Comparison of ENCODE assay signal across 13 mouse cellular contexts in the genomic region with DNA sequence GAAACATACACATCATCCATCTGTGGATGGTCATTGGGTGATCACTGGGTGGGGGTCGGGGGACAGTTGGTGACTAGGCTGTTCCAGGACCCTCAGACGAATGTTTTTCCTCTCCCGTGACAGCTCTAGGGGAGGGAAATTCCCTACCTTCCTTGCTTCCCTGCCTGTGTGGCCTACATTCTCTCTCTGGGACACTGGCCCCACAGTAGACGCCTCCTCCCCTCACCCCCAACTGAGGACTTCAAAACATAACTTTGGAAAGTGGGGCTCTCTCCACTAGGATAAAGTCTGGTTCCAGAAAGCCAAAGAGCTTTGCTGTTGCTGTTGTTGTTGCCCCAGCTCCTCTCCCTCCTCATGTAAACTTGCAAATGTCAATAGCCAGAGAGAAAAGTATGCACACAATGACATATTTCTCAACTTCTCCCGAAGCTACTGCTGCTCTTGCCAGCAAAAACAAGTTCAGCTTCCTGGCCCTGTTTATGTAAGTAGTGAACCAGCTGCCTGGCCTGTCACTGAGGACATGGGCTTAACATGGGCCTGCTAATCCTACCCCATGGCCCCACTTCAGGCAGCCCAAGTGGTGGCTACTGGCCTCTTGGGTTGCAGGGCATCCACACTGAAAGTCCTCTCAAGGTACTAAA. TPM values are rescaled to one million over a fixed set of nuclear protein-coding genes. Genes with fewer than 3 reads are reported as not detected.
DNase-seq lines count a peak whose midpoint lies in the region; ATAC-seq lines count a peak whose summit lies in the region.
"Had no signal": no experiment of that assay in that cellular context is flagged by ENCODE, and none has a peak within 500 bp of the region (broad histone marks: within the 10 kb centered on the region; RNA-seq: fewer than 3 reads in every experiment).

No protein-coding gene starts in this region.

- peak overlapping the region; percentile 63; the same call in 1 of the 2 replicates for H3K27ac ChIP-seq in limb, embryonic 15.5 days
- no peak overlapping the region for H3K27ac ChIP-seq in limb, embryonic 10.5 days
- H3K27ac ChIP-seq in kidney, embryonic 15.5 days = peak overlapping the region; percentile 74
- H3K27ac ChIP-seq: heart, embryonic 13.5 days; liver, embryonic 13.5 days had no signal

- no peaks in the 10 kb centered on the region for H3K36me3 ChIP-seq in limb, embryonic 15.5 days
- no peaks in the 10 kb centered on the region for H3K36me3 ChIP-seq in limb, embryonic 10.5 days
- H3K36me3 ChIP-seq in kidney, embryonic 15.5 days = no peaks in the 10 kb centered on the region
- H3K36me3 ChIP-seq: heart, embryonic 13.5 days; liver, embryonic 13.5 days had no signal

- intact Hi-C loops in left cerebral cortex, postnatal 36 days (cut with DNase I) = no loop called here

- no peak overlapping the region for H3K4me3 ChIP-seq in limb, embryonic 15.5 days
- no peak overlapping the region for H3K4me3 ChIP-seq in limb, embryonic 10.5 days
- no peak overlapping the region for H3K4me3 ChIP-seq in kidney, embryonic 15.5 days (replicated peaks)
- H3K4me3 ChIP-seq: heart, embryonic 13.5 days; liver, embryonic 13.5 days had no signal

- H3K4me1 ChIP-seq in limb, embryonic 15.5 days = peaks cover 11% of the 10 kb centered on the region
- peaks cover 5% of the 10 kb centered on the region; the same call in 1 of the 2 replicates for H3K4me1 ChIP-seq in limb, embryonic 10.5 days
- peaks cover 28% of the 10 kb centered on the region for H3K4me1 ChIP-seq in kidney, embryonic 15.5 days

- 56% methylated on average over 5 of the region's 5 CpGs for WGBS in limb, embryonic 15.5 days
- 67% methylated on average over 5 of the region's 5 CpGs for WGBS in limb, embryonic 10.5 days
- 53% methylated on average over 5 of the region's 5 CpGs for WGBS in kidney, embryonic 15.5 days

- no peak overlapping the region for H3K9ac ChIP-seq in limb, embryonic 15.5 days
- no peak overlapping the region for H3K9ac ChIP-seq in kidney, embryonic 15.5 days
- H3K9ac ChIP-seq: heart, embryonic 13.5 days; liver, embryonic 13.5 days had no signal

- ATAC-seq in limb, embryonic 15.5 days (ENCODE audit: insufficient number of reproducible peaks, low FRiP score, low TSS enrichment, low read depth) = no peak
- ATAC-seq in kidney, embryonic 15.5 days (replicated peaks; ENCODE audit: low FRiP score) = no peak
- ATAC-seq in inflammation-experienced regulatory T-cells, adult 6 months = no peak

- no peak for DNase-seq in limb, embryonic 10.5 days (ENCODE audit: low spot score)
- DNase-seq in heart, adult 8-10 months (ENCODE audit: low spot score) = peak; percentile 56
- peak; percentile 71 for DNase-seq in lung, postnatal 36 days
- DNase-seq in testis, postnatal 10 days (ENCODE audit: low spot score) = no peak
- no peak for DNase-seq in left cerebral cortex, postnatal 36 days (ENCODE audit: low spot score in 2 of 2)
- DNase-seq: cerebellum, adult 8-10 months; liver, embryonic 13.5 days; retina, postnatal 1 day; thymus, postnatal 25 days had no signal

- no peaks in the 10 kb centered on the region for H3K27me3 ChIP-seq in limb, embryonic 15.5 days
- H3K27me3 ChIP-seq in limb, embryonic 10.5 days (ENCODE audit: low read depth, poor library complexity, severe bottlenecking) = no peaks in the 10 kb centered on the region
- H3K27me3 ChIP-seq in kidney, embryonic 15.5 days = no peaks in the 10 kb centered on the region

- no peaks in the 10 kb centered on the region for H3K9me3 ChIP-seq in limb, embryonic 15.5 days
- no peaks in the 10 kb centered on the region for H3K9me3 ChIP-seq in limb, embryonic 10.5 days (replicated peaks)
- no peaks in the 10 kb centered on the region for H3K9me3 ChIP-seq in kidney, embryonic 15.5 days (replicated peaks)
- H3K9me3 ChIP-seq: heart, embryonic 13.5 days; liver, embryonic 13.5 days had no signal

- no peak overlapping the region for H3K4me2 ChIP-seq in limb, embryonic 15.5 days
- H3K4me2 ChIP-seq in kidney, embryonic 15.5 days = no peak overlapping the region
- H3K4me2 ChIP-seq: heart, embryonic 13.5 days; liver, embryonic 13.5 days had no signal

RNA-seq across cellular contexts. Expression of gene Il6ra, which starts 14.0 kb away (rescaled TPM):
- 2.9 and 3.0 TPM in 2 replicates for polyA plus RNA-seq in limb, embryonic 15.5 days (2015; fragmentation: Nextera tagmentation; extraction: Ambion mirVana)
- 0.25 and 0.38 TPM in 2 replicates for polyA plus RNA-seq in limb, embryonic 10.5 days (2016; fragmentation: Nextera tagmentation; extraction: Ambion mirVana)
- 1 to 10 TPM; 2.8 to 4.3 (median 3.1) TPM for total RNA-seq in heart, adult 8-10 months (2022)
- polyA plus RNA-seq in kidney, embryonic 15.5 days (2015; fragmentation: Nextera tagmentation; extraction: Ambion mirVana) = 0.87 and 1.1 TPM in 2 replicates
- total RNA-seq in left cerebral cortex, postnatal 36 days (2021) = 1 to 10 TPM; 3.7 to 4.8 TPM
- 10 to 100 TPM in 2 of 3 experiments, 1 to 10 TPM in 1; 4.6 to 23.5 (median 19.0) TPM for polyA plus RNA-seq in inflammation-experienced regulatory T-cells, adult 6 months (2017; shearing (Covaris generic))

Comparison
In these comparisons a context has a peak if more than half of its experiments do, and no peak if none do; other contexts are left out.
1. DNase-seq: peak in heart, adult 8-10 months (single experiment) and lung, postnatal 36 days (single experiment); none in limb, embryonic 10.5 days (single experiment), testis, postnatal 10 days (single experiment) and left cerebral cortex, postnatal 36 days (0 of 2).